Mouse (Mus musculus): ENCODE results near the gene Gm49322.
"Not testable (repeated sequence)": the region's sequence is repeated elsewhere in the genome, so short reads cannot be mapped to it uniquely, and the experiment has no call there.

The Gm49322 gene

GRCm38 (mm10) chr10:80605721-80606120 is at the start of gene Gm49322:
Gene Gm49322, plus strand, starts transcription at chr10:80606021.
- DNase-seq (ENCODE audit: low spot score): not testable (repeated sequence)

- no peak for DNase-seq (ENCODE audit: low spot score)
Observed at GRCm38 (mm10) chr10:80557346-80557965, 48.4 kb upstream of the Gm49322 start.

GRCm38 (mm10) chr10:80559431-80559830 is 46.4 kb upstream of the Gm49322 start:
- no peak for DNase-seq (ENCODE audit: low spot score)

- DNase-seq (ENCODE audit: low spot score): no peak
Observed at GRCm38 (mm10) chr10:80560621-80561020, 45.2 kb upstream of the Gm49322 start.

GRCm38 (mm10) chr10:80561116-80561944 is 44.5 kb upstream of the Gm49322 start, which contains the start of gene Rexo1:
Gene Rexo1, minus strand, starts transcription at chr10:80561560.
- DNase-seq (ENCODE audit: low spot score): peak; percentile 72

GRCm38 (mm10) chr10:80566375-80567092 is 39.3 kb upstream of the Gm49322 start:
- peak; percentile 57 for DNase-seq (ENCODE audit: low spot score)

- DNase-seq (ENCODE audit: low spot score): no peak
Observed at GRCm38 (mm10) chr10:80568876-80569275, 36.9 kb upstream of the Gm49322 start.

GRCm38 (mm10) chr10:80569664-80570066 is 36.2 kb upstream of the Gm49322 start:
- no peak for DNase-seq (ENCODE audit: low spot score)

- no peak for DNase-seq (ENCODE audit: low spot score)
Observed at GRCm38 (mm10) chr10:80570419-80570818, 35.4 kb upstream of the Gm49322 start.

GRCm38 (mm10) chr10:80570871-80571836 is 34.7 kb upstream of the Gm49322 start:
- no peak for DNase-seq (ENCODE audit: low spot score)

- DNase-seq (ENCODE audit: low spot score): no peak
Observed at GRCm38 (mm10) chr10:80572477-80572876, 33.3 kb upstream of the Gm49322 start.

GRCm38 (mm10) chr10:80573944-80574343 is 31.9 kb upstream of the Gm49322 start:
- no peak for DNase-seq (ENCODE audit: low spot score)

- no peak for DNase-seq (ENCODE audit: low spot score)
Observed at GRCm38 (mm10) chr10:80574896-80575295, 30.9 kb upstream of the Gm49322 start.

GRCm38 (mm10) chr10:80575925-80576324 is 29.9 kb upstream of the Gm49322 start:
- no peak for DNase-seq (ENCODE audit: low spot score)

- no peak for DNase-seq (ENCODE audit: low spot score)
Observed at GRCm38 (mm10) chr10:80576351-80577194, 29.2 kb upstream of the Gm49322 start.

- peak; percentile 96 for DNase-seq (ENCODE audit: low spot score)
Observed at GRCm38 (mm10) chr10:80577195-80578130, 28.4 kb upstream of the Gm49322 start, which contains the start of gene Klf16. Gene Klf16, minus strand, starts transcription at chr10:80577321.

- DNase-seq (ENCODE audit: low spot score): no peak
Observed at GRCm38 (mm10) chr10:80578131-80578750, 27.6 kb upstream of the Gm49322 start.

GRCm38 (mm10) chr10:80578911-80579310 is 26.9 kb upstream of the Gm49322 start:
- DNase-seq (ENCODE audit: low spot score): no peak

- no peak for DNase-seq (ENCODE audit: low spot score)
Observed at GRCm38 (mm10) chr10:80583047-80583446, 22.8 kb upstream of the Gm49322 start.
